Mouse (Mus musculus) midbrain, embryonic 16.5 days (tissue): ENCODE results near the gene Prnp. TPM values are rescaled to one million over a fixed set of nuclear protein-coding genes. Genes with fewer than 3 reads are reported as not detected.

Experiments
- ATAC-seq: fragments of 200-750 bp; cut with Nextera tagmentation; 2 replicates; pipeline ENCODE4 v1.8.0; 2017; ENCODE audit warnings: moderate TSS enrichment
- H3K27ac ChIP-seq: fragments of 300-500 bp; sonication (generic); 2 replicates; pipeline ENCODE4 v1.5.1; 2014; ENCODE audit warnings: mild to moderate bottlenecking, low read length, mixed read lengths
- H3K27me3 ChIP-seq: fragments of 300-500 bp; sonication (generic); 2 replicates; pipeline ENCODE4 v1.6.1; 2014; ENCODE audit warnings: low read depth, low read length, mixed read lengths; ENCODE audit not compliant: control insufficient read depth, insufficient read depth
- H3K36me3 ChIP-seq: fragments of 300-500 bp; sonication (generic); 2 replicates; pipeline ENCODE4 v1.6.1; 2014; ENCODE audit warnings: mild to moderate bottlenecking, low read length, moderate library complexity, mixed read lengths; ENCODE audit not compliant: control insufficient read depth, insufficient read depth
- H3K4me1 ChIP-seq: fragments of 300-500 bp; sonication (generic); 2 replicates; pipeline ENCODE4 v1.6.1; 2014; ENCODE audit warnings: mild to moderate bottlenecking, low read length, mixed read lengths; ENCODE audit not compliant: control insufficient read depth, insufficient read depth
- H3K4me2 ChIP-seq: fragments of 300-500 bp; sonication (generic); 2 replicates; pipeline ENCODE4 v1.6.1; 2014; ENCODE audit warnings: mild to moderate bottlenecking, low read length, mixed read lengths
- H3K4me3 ChIP-seq: fragments of 300-500 bp; sonication (generic); 2 replicates; pipeline ENCODE4 v1.5.1; 2014; ENCODE audit warnings: low read depth, mild to moderate bottlenecking, low read length, moderate library complexity, mixed read lengths
- H3K9ac ChIP-seq: fragments of 300-500 bp; sonication (generic); 2 replicates; pipeline ENCODE4 v1.6.1; 2014; ENCODE audit warnings: low read depth, low read length, mixed read lengths
- H3K9me3 ChIP-seq: fragments of 300-500 bp; sonication (generic); replicated peaks from 2 replicates; pipeline ENCODE4 v1.6.1; 2014; ENCODE audit warnings: mild to moderate bottlenecking, low read length, mixed read lengths; ENCODE audit not compliant: control insufficient read depth, poor library complexity, severe bottlenecking
- WGBS: fragments of 180-500 bp; shearing (Covaris S2); extraction: QIAGEN DNeasy Blood & Tissue Kit; methylation state at CpG from one replicate; pipeline ENCODE4 v1.1.7; 2014; 5-methylcytosine and 5-hydroxymethylcytosine counted together
- polyA plus RNA-seq: library from polyadenylated mRNA; unstranded; fragments of >200 nt; fragmentation: Nextera tagmentation; extraction: Ambion mirVana; gene quantifications from 2 replicates; pipeline ENCODE4 v1.2.1, GENCODE M21; 2015

Gene Prnp
- polyA plus RNA-seq, 1 experiment from 2014 or later: 194 TPM

DNA sequence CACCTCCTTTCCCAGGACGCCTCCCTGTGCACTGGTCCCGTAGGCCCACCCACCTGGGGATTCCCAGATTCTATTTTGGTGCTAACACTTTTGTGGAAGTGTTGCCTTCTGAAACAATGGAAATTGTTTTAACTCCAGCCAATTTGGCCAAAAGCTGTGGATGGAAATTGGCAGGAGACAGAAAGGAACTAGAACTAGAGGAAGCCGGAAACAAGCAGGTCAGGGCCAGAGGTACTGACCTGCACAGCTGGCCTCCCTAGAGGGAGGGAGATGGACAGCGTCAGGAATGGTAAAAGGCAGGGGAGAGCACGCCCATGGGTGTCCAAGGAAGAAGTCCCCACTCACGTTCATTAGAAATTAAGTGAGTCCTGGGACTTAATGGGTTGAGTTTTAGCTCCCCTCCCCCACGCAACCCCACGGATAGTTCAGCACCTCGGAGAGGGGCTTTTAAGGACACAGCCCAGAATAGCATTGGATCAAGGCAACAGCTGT is 48.0 kb downstream of the Prnp start:
- Histone ChIP-seq H3K4me1 (peaks cover 4% of the 10 kb centered on the region; the same call in 1 of the 2 replicates), H3K27me3 (peaks cover 15% of the 10 kb centered on the region), H3K4me2 (no peak overlapping the region), H3K4me3 (no peak overlapping the region), H3K36me3 (no peaks in the 10 kb centered on the region), H3K9ac (no peak overlapping the region), H3K9me3 (no peaks in the 10 kb centered on the region), H3K27ac (no peak overlapping the region)
- no peak for ATAC-seq
- 55% methylated on average over 9 of the region's 9 CpGs for WGBS

DNA sequence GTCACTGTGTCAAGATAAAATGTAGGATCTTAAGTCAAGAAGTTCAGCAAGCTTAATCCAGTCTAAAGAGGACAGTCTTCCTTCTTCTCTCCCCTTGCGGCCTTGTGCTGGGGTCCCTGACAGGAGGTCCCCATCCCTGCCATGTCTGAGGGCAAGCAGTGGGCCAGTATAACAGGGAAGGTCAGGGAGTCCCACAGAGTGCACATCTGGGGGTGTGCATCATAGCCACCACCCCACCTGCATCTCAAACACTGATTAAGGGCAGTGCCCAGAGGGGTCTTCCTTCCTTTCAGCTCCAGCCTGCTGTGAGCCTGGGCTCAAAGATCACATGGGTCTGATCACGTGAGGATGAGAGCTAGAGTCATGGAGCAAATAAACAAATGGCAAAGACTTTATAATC is 51.9 kb downstream of the Prnp start:
- no peaks in the 10 kb centered on the region for H3K4me1 ChIP-seq

DNA sequence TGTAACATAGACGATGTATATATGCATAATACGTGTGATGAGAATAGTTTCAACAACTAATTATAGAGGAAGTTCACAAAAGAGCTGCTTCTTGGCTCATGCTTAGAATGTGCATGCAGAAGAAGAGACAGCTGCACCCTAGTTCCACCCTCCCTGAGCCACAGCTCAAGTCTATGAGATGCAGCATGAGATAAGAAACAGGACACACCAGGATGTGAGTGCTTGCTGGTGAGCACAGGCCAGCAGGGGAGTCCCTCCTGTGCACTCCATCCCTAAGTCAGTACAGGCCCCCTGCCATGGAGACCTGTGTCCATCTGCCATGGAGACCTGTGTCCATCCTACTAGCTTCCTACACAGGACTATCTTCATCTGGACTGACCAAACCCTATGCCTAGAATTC is 60.9 kb downstream of the Prnp start:
- Histone ChIP-seq H3K4me3 (no peak overlapping the region), H3K27ac (no peak overlapping the region), H3K27me3 (no peaks in the 10 kb centered on the region), H3K9ac (no peak overlapping the region), H3K9me3 (no peaks in the 10 kb centered on the region), H3K4me1 (no peaks in the 10 kb centered on the region), H3K4me2 (no peak overlapping the region), H3K36me3 (no peaks in the 10 kb centered on the region)
- 94% methylated on average over 2 of the region's 2 CpGs for WGBS
- ATAC-seq: no peak

More for the DNA sequence above, 51.9 kb downstream of the Prnp start:
- ATAC-seq: no peak
- Histone ChIP-seq H3K4me3 (no peak overlapping the region), H3K27me3 (no peaks in the 10 kb centered on the region), H3K9ac (no peak overlapping the region), H3K9me3 (no peaks in the 10 kb centered on the region), H3K27ac (no peak overlapping the region), H3K36me3 (no peaks in the 10 kb centered on the region), H3K4me2 (no peak overlapping the region)
- WGBS: 88% methylated on average over 2 of the region's 2 CpGs

GRCm38 (mm10) chr2:131971098-131971497 is 61.4 kb downstream of the Prnp start:
- no peaks in the 10 kb centered on the region for H3K9me3 ChIP-seq
- no peak for ATAC-seq
- no peaks in the 10 kb centered on the region for H3K36me3 ChIP-seq
- H3K27me3 ChIP-seq: no peaks in the 10 kb centered on the region
- no peak overlapping the region for H3K27ac ChIP-seq
- no peak overlapping the region for H3K9ac ChIP-seq
- H3K4me1 ChIP-seq: no peaks in the 10 kb centered on the region
- H3K4me3 ChIP-seq: no peak overlapping the region
- no peak overlapping the region for H3K4me2 ChIP-seq
- 82% methylated on average over 4 of the region's 4 CpGs for WGBS

DNA sequence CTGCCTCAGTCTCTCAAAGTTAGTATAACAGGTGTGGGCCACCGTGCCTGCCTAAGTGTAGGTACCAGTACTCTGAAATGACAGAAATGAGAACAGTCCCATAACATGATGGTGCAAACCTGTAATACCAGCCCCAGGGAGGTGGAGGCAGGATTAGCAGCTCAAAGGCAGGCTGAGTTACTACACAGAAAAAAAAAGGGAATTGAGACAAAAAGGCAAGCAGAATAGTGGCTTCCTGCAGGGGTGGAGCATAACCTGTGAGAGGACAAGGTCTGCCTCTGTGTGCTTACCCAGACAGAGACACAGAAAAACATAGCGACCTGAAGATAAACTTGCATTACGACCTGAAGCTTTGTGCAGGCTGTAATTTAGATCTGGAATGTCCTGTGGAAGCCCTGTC is 66.9 kb downstream of the Prnp start:
- H3K36me3 ChIP-seq: no peaks in the 10 kb centered on the region
- no peaks in the 10 kb centered on the region for H3K9me3 ChIP-seq
- H3K4me2 ChIP-seq: no peak overlapping the region
- ATAC-seq: no peak
- no peaks in the 10 kb centered on the region for H3K27me3 ChIP-seq
- no peak overlapping the region for H3K9ac ChIP-seq
- no peak overlapping the region for H3K4me3 ChIP-seq
- WGBS: 77% methylated on average over 3 of the region's 3 CpGs
- H3K27ac ChIP-seq: no peak overlapping the region
- no peaks in the 10 kb centered on the region for H3K4me1 ChIP-seq

DNA sequence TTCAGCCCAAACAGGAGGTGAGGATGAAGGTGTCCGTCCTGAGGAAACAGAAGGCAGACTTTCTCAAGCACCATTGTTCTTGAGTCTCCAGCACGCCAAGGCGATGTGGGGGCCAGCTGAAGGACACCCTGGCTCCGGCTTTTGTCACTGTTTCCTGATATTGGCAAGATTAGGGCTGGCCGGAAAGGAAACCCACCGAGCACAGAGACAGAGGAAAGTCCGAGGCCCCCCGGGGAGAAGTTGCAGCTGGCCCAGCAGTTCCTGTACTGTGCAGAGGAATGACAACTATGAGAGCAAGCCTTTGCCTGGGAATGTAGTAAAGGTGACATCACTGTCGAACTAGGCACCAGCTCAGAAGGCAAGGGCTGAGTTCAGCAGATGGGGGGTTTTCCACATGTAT is 71.1 kb downstream of the Prnp start:
- no peak for ATAC-seq
- no peaks in the 10 kb centered on the region for H3K4me1 ChIP-seq

GRCm38 (mm10) chr2:131982546-131983196 is 72.9 kb downstream of the Prnp start:
- ATAC-seq: peak; percentile 87

More for the DNA sequence above, 71.1 kb downstream of the Prnp start:
- Histone ChIP-seq H3K9ac (no peak overlapping the region), H3K27ac (no peak overlapping the region), H3K36me3 (no peaks in the 10 kb centered on the region), H3K9me3 (no peaks in the 10 kb centered on the region), H3K4me3 (no peak overlapping the region), H3K27me3 (no peaks in the 10 kb centered on the region), H3K4me2 (no peak overlapping the region)
- WGBS: 48% methylated on average over 9 of the region's 9 CpGs

GRCm38 (mm10) chr2:131987950-131988349 is 78.2 kb downstream of the Prnp start:
- Histone ChIP-seq H3K9me3 (no peaks in the 10 kb centered on the region), H3K4me3 (no peak overlapping the region), H3K27me3 (no peaks in the 10 kb centered on the region), H3K36me3 (no peaks in the 10 kb centered on the region), H3K9ac (no peak overlapping the region), H3K27ac (no peak overlapping the region), H3K4me1 (no peaks in the 10 kb centered on the region), H3K4me2 (no peak overlapping the region)
- 44% methylated on average over 3 of the region's 3 CpGs for WGBS
- ATAC-seq: no peak

More at GRCm38 (mm10) chr2:131982546-131983196, 72.9 kb downstream of the Prnp start:
- Histone ChIP-seq H3K4me3 (no peak overlapping the region), H3K36me3 (no peaks in the 10 kb centered on the region), H3K4me2 (no peak overlapping the region), H3K9me3 (no peaks in the 10 kb centered on the region), H3K4me1 (no peaks in the 10 kb centered on the region), H3K27me3 (no peaks in the 10 kb centered on the region), H3K9ac (no peak overlapping the region), H3K27ac (no peak overlapping the region)
- 24% methylated on average over 6 of the region's 6 CpGs for WGBS
